Mouse (Mus musculus) bone marrow macrophage, adult 2 months (primary cell): Measurements from ENCODE around the gene Epo.

Source experiments
- CTCF ChIP-seq: IDR thresholded peaks from 2 replicates; pipeline ENCODE4 v1.5.1; 2012; ENCODE audit warnings: low read depth, mild to moderate bottlenecking, low read length, moderate library complexity
- POLR2A ChIP-seq: IDR thresholded peaks from 2 replicates; pipeline ENCODE4 v1.6.1; 2012; ENCODE audit warnings: mild to moderate bottlenecking, low read depth, low read length, borderline replicate concordance

- no peak for TF ChIP-seq CTCF
- no peak for TF ChIP-seq POLR2A
Measured at GRCm38 (mm10) chr5:137500186-137500585, 32.9 kb downstream of the Epo start.
